Mouse (Mus musculus) MEL (cell line): ENCODE data around the gene Trappc2l.

Experiments used
- CTCF ChIP-seq, 3 experiments: IDR thresholded peaks in 2 of 3; conservative IDR thresholded peaks in 1 of 3; 2 replicates each; pipeline ENCODE4 v1.5.1; 2011 to 2012; ENCODE audit warnings: low read length in 3 of 3, low read depth in 2 of 3, mild to moderate bottlenecking in 2 of 3, improper control_type of control experiment in 1 of 3, inconsistent platforms in 1 of 3, mixed read lengths in 1 of 3, moderate library complexity in 1 of 3; ENCODE audit not compliant: control insufficient read depth in 1 of 3, insufficient read depth in 1 of 3, poor library complexity in 1 of 3, severe bottlenecking in 1 of 3
- E2F4 ChIP-seq: IDR thresholded peaks from 2 replicates; pipeline ENCODE4 v1.6.1; 2011; ENCODE audit warnings: low read depth, low read length, improper control_type of control experiment, borderline replicate concordance
- KAT2A ChIP-seq: conservative IDR thresholded peaks from 2 replicates; pipeline ENCODE4 v1.6.1; 2012; ENCODE audit warnings: low read depth, low read length, improper control_type of control experiment, inconsistent platforms
- MAX ChIP-seq: IDR thresholded peaks from 2 replicates; pipeline ENCODE4 v1.6.1; 2011; ENCODE audit warnings: low read length, improper control_type of control experiment
- MEF2A ChIP-seq: IDR thresholded peaks from 2 replicates; pipeline ENCODE4 v1.6.1; 2014; ENCODE audit warnings: low read depth, mild to moderate bottlenecking, inconsistent platforms, low read length, improper control_type of control experiment; ENCODE audit not compliant: poor library complexity, insufficient replicate concordance, severe bottlenecking; ENCODE audit errors: extremely low read depth
- NELFE ChIP-seq: IDR thresholded peaks from 2 replicates; pipeline ENCODE4 v1.6.1; 2011; ENCODE audit warnings: low read depth, low read length, improper control_type of control experiment
- NRF1 ChIP-seq: IDR thresholded peaks from 2 replicates; pipeline ENCODE4 v1.6.1; 2014; ENCODE audit warnings: low read depth, mild to moderate bottlenecking, inconsistent platforms, low read length, improper control_type of control experiment, moderate library complexity; ENCODE audit not compliant: poor library complexity, insufficient read depth, severe bottlenecking
- POLR2A ChIP-seq, 2 experiments: IDR thresholded peaks; 2 replicates each; pipeline ENCODE4 v1.6.1; 2011 to 2012; ENCODE audit warnings: low read length in 2 of 2, mild to moderate bottlenecking in 2 of 2, control low read depth in 1 of 2, improper control_type of control experiment in 1 of 2, low read depth in 1 of 2, moderate library complexity in 1 of 2; ENCODE audit not compliant: control insufficient read depth in 1 of 2, insufficient read depth in 1 of 2, poor library complexity in 1 of 2
- RAD21 ChIP-seq: IDR thresholded peaks from 2 replicates; pipeline ENCODE4 v1.6.1; 2011; ENCODE audit warnings: mild to moderate bottlenecking, low read depth, low read length, improper control_type of control experiment
- SMC3 ChIP-seq: IDR thresholded peaks from 2 replicates; pipeline ENCODE4 v1.6.1; 2011; ENCODE audit warnings: low read depth, low read length, improper control_type of control experiment
- TAL1 ChIP-seq: IDR thresholded peaks from 2 replicates; pipeline ENCODE4 v1.6.1; 2012; ENCODE audit warnings: mild to moderate bottlenecking, inconsistent platforms, low read length, moderate library complexity, mixed read lengths
- ZC3H11A ChIP-seq: IDR thresholded peaks from 2 replicates; pipeline ENCODE4 v1.6.1; 2012; ENCODE audit warnings: low read depth, mild to moderate bottlenecking, inconsistent platforms, low read length, improper control_type of control experiment
- ZMIZ1 ChIP-seq: IDR thresholded peaks from 2 replicates; pipeline ENCODE4 v1.6.1; 2012; ENCODE audit warnings: low read depth, mild to moderate bottlenecking, inconsistent platforms, low read length, improper control_type of control experiment, moderate library complexity

GRCm38 (mm10) chr8:122661138-122661537, 49.7 kb downstream of the Trappc2l start:
- TF ChIP-seq POLR2A (IDR thresholded peaks at IDR 0.05; ENCODE audit: control insufficient read depth in 1 of 2, insufficient read depth in 1 of 2, low read depth in 1 of 2, low read length in 2 of 2, poor library complexity in 1 of 2) (no peak), CTCF (IDR thresholded peaks at IDR 0.05 in 2 of 3, conservative IDR thresholded peaks at IDR 0.05 in 1 of 3; ENCODE audit: control insufficient read depth in 1 of 3, insufficient read depth in 1 of 3, low read depth in 2 of 3, low read length in 3 of 3, poor library complexity in 1 of 3, severe bottlenecking in 1 of 3) (no peak), MAX (no peak), NELFE (no peak), SMC3 (no peak), KAT2A (no peak), ZMIZ1 (no peak), E2F4 (no peak), TAL1 (no peak), RAD21 (no peak), NRF1 (no peak), ZC3H11A (no peak), MEF2A (no peak)
